Mouse (Mus musculus) layer of hippocampus, adult 11-12 months (tissue): ENCODE measurements around the gene Eml6.
"Not testable (repeated sequence)": the region's sequence is repeated elsewhere in the genome, so short reads cannot be mapped to it uniquely, and the experiment has no call there.

Source experiments
- DNase-seq: peaks from one replicate; pipeline ENCODE4 v3.0.0; 2022; ENCODE audit warnings: low spot score

Eml6 gene

GRCm38 (mm10) chr11:29788921-29789638, 236.8 kb downstream of the Eml6 start:
- DNase-seq = peak; percentile 88

GRCm38 (mm10) chr11:29788499-29788898, 237.3 kb downstream of the Eml6 start:
- no peak for DNase-seq

GRCm38 (mm10) chr11:29787473-29787872, 238.4 kb downstream of the Eml6 start:
- DNase-seq = no peak

- DNase-seq = no peak
These were observed 239.1 kb downstream of the Eml6 start for GRCm38 (mm10) chr11:29786583-29787219.

GRCm38 (mm10) chr11:29779409-29780026, 246.3 kb downstream of the Eml6 start:
- DNase-seq = no peak

- DNase-seq = no peak
These were observed 246.9 kb downstream of the Eml6 start for GRCm38 (mm10) chr11:29778936-29779335.

GRCm38 (mm10) chr11:29777964-29778363, 247.9 kb downstream of the Eml6 start:
- DNase-seq = peak; percentile 67

GRCm38 (mm10) chr11:29774760-29775159, 251.1 kb downstream of the Eml6 start:
- no peak for DNase-seq

- peak; percentile 47 for DNase-seq
These were observed 251.5 kb downstream of the Eml6 start for GRCm38 (mm10) chr11:29774296-29774695.

GRCm38 (mm10) chr11:29772279-29772678, 253.6 kb downstream of the Eml6 start:
- DNase-seq = no peak

GRCm38 (mm10) chr11:29770666-29771400, 255.0 kb downstream of the Eml6 start:
- no peak for DNase-seq

- no peak for DNase-seq
These were observed 257.3 kb downstream of the Eml6 start for GRCm38 (mm10) chr11:29768523-29768922.

GRCm38 (mm10) chr11:29766313-29766982, 259.4 kb downstream of the Eml6 start:
- no peak for DNase-seq

GRCm38 (mm10) chr11:29765063-29765462, 260.8 kb downstream of the Eml6 start:
- DNase-seq = no peak

GRCm38 (mm10) chr11:29762768-29763167, 263.1 kb downstream of the Eml6 start:
- DNase-seq = no peak

- DNase-seq = no peak
These were observed 264.4 kb downstream of the Eml6 start for GRCm38 (mm10) chr11:29761387-29761786.

- DNase-seq = no peak
These were observed 267.2 kb downstream of the Eml6 start for GRCm38 (mm10) chr11:29758617-29759016.

- DNase-seq = not testable (repeated sequence)
These were observed 269.8 kb downstream of the Eml6 start for GRCm38 (mm10) chr11:29756007-29756406.

- DNase-seq = no peak
These were observed 273.9 kb downstream of the Eml6 start for GRCm38 (mm10) chr11:29751648-29752611.

GRCm38 (mm10) chr11:29751013-29751412, 274.8 kb downstream of the Eml6 start:
- DNase-seq = no peak

- DNase-seq = no peak
These were observed 276.4 kb downstream of the Eml6 start for GRCm38 (mm10) chr11:29749468-29749829.
